Mouse (Mus musculus): Measurements from ENCODE around the gene Olfr411. TPM values are rescaled to one million over a fixed set of nuclear protein-coding genes. Genes with fewer than 3 reads are reported as not detected.

The Olfr411 gene
- polyA plus RNA-seq, 1 experiment from 2014 or later = not detected

- Histone ChIP-seq H3K27me3 (no peaks in the 10 kb centered on the region), H3K4me1 (replicated peaks) (no peaks in the 10 kb centered on the region), H3K9me3 (no peaks in the 10 kb centered on the region), H3K27ac (replicated peaks) (no peak within 1 kb of the TSS), H3K36me3 (no peaks in the 10 kb centered on the region), H3K4me2 (no peak within 1 kb of the TSS), H3K9ac (no peak within 1 kb of the TSS), H3K4me3 (no peak within 1 kb of the TSS)
- WGBS = 89% methylated on average over 6 of the region's 6 CpGs
- no peak for ATAC-seq (ENCODE audit: low FRiP score, low read depth)
Measured at GRCm38 (mm10) chr11:74337931-74338330, 14.5 kb downstream of the Olfr411 start, which contains the start of gene Olfr410. Gene Olfr410 (minus strand): TSS chr11:74338031.

- Histone ChIP-seq H3K9ac (no peak overlapping the region), H3K9me3 (no peaks in the 10 kb centered on the region), H3K27ac (replicated peaks) (no peak overlapping the region), H3K4me1 (replicated peaks) (no peaks in the 10 kb centered on the region), H3K4me3 (no peak overlapping the region), H3K27me3 (no peaks in the 10 kb centered on the region), H3K4me2 (no peak overlapping the region), H3K36me3 (no peaks in the 10 kb centered on the region)
- ATAC-seq (ENCODE audit: low FRiP score, low read depth) = no peak
Measured at GRCm38 (mm10) chr11:74328781-74329180, 23.7 kb downstream of the Olfr411 start.

GRCm38 (mm10) chr11:74326044-74326443 lies 26.4 kb downstream of the Olfr411 start:
- Histone ChIP-seq H3K4me3 (no peak overlapping the region), H3K9ac (no peak overlapping the region), H3K4me2 (no peak overlapping the region), H3K4me1 (replicated peaks) (no peaks in the 10 kb centered on the region), H3K27me3 (no peaks in the 10 kb centered on the region), H3K36me3 (no peaks in the 10 kb centered on the region), H3K9me3 (no peaks in the 10 kb centered on the region), H3K27ac (replicated peaks) (no peak overlapping the region)
- ATAC-seq (ENCODE audit: low FRiP score, low read depth) = no peak
- WGBS = 80% methylated on average over 2 of the region's 2 CpGs

Other genes with a start within 250 kb of the Olfr411 start
- not detected in 2 replicates for gene Olfr401, start 238.9 kb downstream of the Olfr411 start, polyA plus RNA-seq (2015; fragmentation: Nextera tagmentation; extraction: Ambion mirVana)
- not detected in 2 replicates for gene Olfr402, start 199.1 kb downstream of the Olfr411 start, polyA plus RNA-seq (2015; fragmentation: Nextera tagmentation; extraction: Ambion mirVana)
- not detected in 2 replicates for gene Olfr403, start 166.4 kb downstream of the Olfr411 start, polyA plus RNA-seq (2015; fragmentation: Nextera tagmentation; extraction: Ambion mirVana)
- not detected in 2 replicates for gene Olfr43, start 141.3 kb downstream of the Olfr411 start, polyA plus RNA-seq (2015; fragmentation: Nextera tagmentation; extraction: Ambion mirVana)
- not detected in 2 replicates for gene Olfr406, start 92.8 kb downstream of the Olfr411 start, polyA plus RNA-seq (2015; fragmentation: Nextera tagmentation; extraction: Ambion mirVana)
- not detected in 2 replicates for gene Olfr59, start 68.9 kb downstream of the Olfr411 start, polyA plus RNA-seq (2015; fragmentation: Nextera tagmentation; extraction: Ambion mirVana)
- gene Olfr410, start 14.6 kb downstream of the Olfr411 start, polyA plus RNA-seq (2015; fragmentation: Nextera tagmentation; extraction: Ambion mirVana) = not detected in 2 replicates
- gene Olfr412, start 9.4 kb upstream of the Olfr411 start, polyA plus RNA-seq (2015; fragmentation: Nextera tagmentation; extraction: Ambion mirVana) = not detected in 2 replicates